Mouse (Mus musculus): ENCODE data around the gene Supt16. TPM values are rescaled to one million over a fixed set of nuclear protein-coding genes. Genes with fewer than 3 reads are reported as not detected.
A peak's percentile ranks its signal among the peaks of the same experiment; 100 is the strongest.

The Supt16 gene
- polyA plus RNA-seq, 1 experiment from 2014 or later: 18.0 TPM

GRCm38 (mm10) chr14:52232249-52232648 lies 35.0 kb upstream of the Supt16 start:
- H3K9me3 ChIP-seq (ENCODE audit: low read length): no peaks in the 10 kb centered on the region
- no peak overlapping the region for H3K27ac ChIP-seq (ENCODE audit: low read depth)
- no peaks in the 10 kb centered on the region for H3K27me3 ChIP-seq (ENCODE audit: insufficient read depth, low read length)
- no peaks in the 10 kb centered on the region for H3K4me1 ChIP-seq (ENCODE audit: insufficient read depth)
- no peak overlapping the region for H3K9ac ChIP-seq (replicated peaks)
- ATAC-seq: no peak
- no peak overlapping the region for H3K4me2 ChIP-seq (ENCODE audit: low read depth, low read length)
- H3K36me3 ChIP-seq (replicated peaks; ENCODE audit: insufficient read depth, low read length): peaks cover 78% of the 10 kb centered on the region
- WGBS (ENCODE audit: insufficient replicate concordance): 81% methylated on average over 6 of the region's 6 CpGs
- DNase-seq: no peak
- TF ChIP-seq CTCF (IDR thresholded peaks at IDR 0.05; ENCODE audit: low read depth) (no peak), EP300 (IDR thresholded peaks at IDR 0.05; ENCODE audit: low read depth) (no peak)
- H3K4me3 ChIP-seq (ENCODE audit: low read depth, low read length): no peak overlapping the region

DNA sequence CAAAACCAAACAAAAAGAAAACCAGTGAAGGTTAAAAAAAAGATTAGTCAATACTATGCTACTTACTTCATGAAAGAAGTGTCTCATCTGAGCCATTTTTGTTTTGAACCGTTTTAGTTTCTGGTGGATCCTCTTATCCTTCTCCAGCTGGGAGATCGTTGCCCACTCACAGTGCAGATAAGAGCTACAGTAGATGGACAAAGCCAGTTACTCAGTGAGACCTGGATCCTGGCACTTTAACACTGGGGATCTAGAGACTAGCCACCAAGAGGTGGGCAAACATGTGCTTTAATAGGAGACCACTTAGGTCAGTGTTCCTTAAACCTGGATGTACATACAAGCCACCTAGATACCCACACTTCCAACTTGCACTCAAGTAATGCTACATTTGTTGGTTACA lies 28.8 kb upstream of the Supt16 start:
- H3K9ac ChIP-seq (replicated peaks): no peak overlapping the region
- DNase-seq (no peak), ATAC-seq (no peak)
- H3K36me3 ChIP-seq (replicated peaks; ENCODE audit: insufficient read depth, low read length): peaks cover 76% of the 10 kb centered on the region
- H3K27me3 ChIP-seq (ENCODE audit: insufficient read depth, low read length): no peaks in the 10 kb centered on the region
- TF ChIP-seq CTCF (IDR thresholded peaks at IDR 0.05; ENCODE audit: low read depth) (no peak), EP300 (IDR thresholded peaks at IDR 0.05; ENCODE audit: low read depth) (0 out of 2 replicates have a peak, but pooled peaks have one; percentile 11)
- 60% methylated on average over 2 of the region's 2 CpGs for WGBS (ENCODE audit: insufficient replicate concordance)
- no peak overlapping the region for H3K4me2 ChIP-seq (ENCODE audit: low read depth, low read length)
- no peak overlapping the region for H3K27ac ChIP-seq (ENCODE audit: low read depth)
- H3K9me3 ChIP-seq (ENCODE audit: low read length): no peaks in the 10 kb centered on the region
- no peak overlapping the region for H3K4me3 ChIP-seq (ENCODE audit: low read depth, low read length)
- no peaks in the 10 kb centered on the region for H3K4me1 ChIP-seq (ENCODE audit: insufficient read depth)

DNA sequence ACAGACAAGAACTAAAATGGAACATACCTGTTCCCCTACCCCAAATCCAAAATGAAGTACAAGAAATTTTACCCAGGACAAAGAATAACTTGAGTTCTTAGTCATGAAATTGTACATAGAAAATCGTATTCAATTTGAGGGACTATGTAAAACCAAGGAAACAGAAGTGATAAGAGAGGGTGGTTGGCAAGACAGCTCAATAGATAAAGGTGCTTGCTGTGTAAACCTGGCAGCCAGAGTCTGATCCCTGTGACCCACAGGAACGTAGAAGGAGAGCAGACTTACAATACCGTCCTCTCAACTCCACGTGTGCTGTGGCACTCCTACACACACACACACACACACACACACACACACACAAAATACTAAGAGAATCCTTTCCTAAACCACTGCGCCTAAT lies 20.0 kb upstream of the Supt16 start:
- Histone ChIP-seq H3K9me3 (ENCODE audit: low read length) (no peaks in the 10 kb centered on the region), H3K9ac (replicated peaks) (no peak overlapping the region), H3K4me3 (ENCODE audit: low read depth, low read length) (no peak overlapping the region), H3K4me2 (ENCODE audit: low read depth, low read length) (no peak overlapping the region), H3K4me1 (ENCODE audit: insufficient read depth) (no peaks in the 10 kb centered on the region), H3K27ac (ENCODE audit: low read depth) (no peak overlapping the region), H3K36me3 (replicated peaks; ENCODE audit: insufficient read depth, low read length) (peaks cover 84% of the 10 kb centered on the region), H3K27me3 (ENCODE audit: insufficient read depth, low read length) (no peaks in the 10 kb centered on the region)
- TF ChIP-seq EP300 (IDR thresholded peaks at IDR 0.05; ENCODE audit: low read depth): no peak
- TF ChIP-seq CTCF (IDR thresholded peaks at IDR 0.05; ENCODE audit: low read depth): no peak
- DNase-seq (no peak), ATAC-seq (no peak)
- WGBS (ENCODE audit: insufficient replicate concordance): 71% methylated on average over 5 of the region's 5 CpGs

DNA sequence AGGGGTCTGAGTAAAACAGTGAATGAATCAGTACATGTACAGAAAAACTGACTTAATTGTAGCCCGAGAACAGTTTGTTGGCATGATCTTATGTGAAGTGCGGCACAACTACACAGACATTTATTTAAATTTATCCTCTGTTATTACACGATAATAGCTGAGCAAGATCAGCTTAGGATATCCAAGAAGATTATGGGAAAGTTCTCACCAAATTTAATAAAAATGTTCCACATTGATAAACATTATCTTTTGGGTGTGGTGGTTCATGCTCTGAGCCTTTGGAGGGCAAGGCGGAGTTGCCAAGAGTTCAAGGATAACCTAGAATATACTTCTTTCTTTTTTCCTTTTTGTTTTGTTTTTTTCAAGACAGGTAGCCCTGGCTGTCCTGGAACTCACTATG lies 2.2 kb upstream of the Supt16 start:
- peaks cover 48% of the 10 kb centered on the region for H3K36me3 ChIP-seq (replicated peaks; ENCODE audit: insufficient read depth, low read length)
- H3K4me1 ChIP-seq (ENCODE audit: insufficient read depth): peaks cover 17% of the 10 kb centered on the region
- peak overlapping the region; percentile 68 for H3K4me2 ChIP-seq (ENCODE audit: low read depth, low read length)
- TF ChIP-seq EP300 (IDR thresholded peaks at IDR 0.05; ENCODE audit: low read depth): no peak; the same call in 1 of the 2 replicates
- no peak for TF ChIP-seq CTCF (IDR thresholded peaks at IDR 0.05; ENCODE audit: low read depth)
- ATAC-seq (no peak), DNase-seq (no peak)
- no peak overlapping the region for H3K27ac ChIP-seq (ENCODE audit: low read depth)
- H3K27me3 ChIP-seq (ENCODE audit: insufficient read depth, low read length): no peaks in the 10 kb centered on the region
- 64% methylated on average over 4 of the region's 4 CpGs for WGBS (ENCODE audit: insufficient replicate concordance)
- no peak overlapping the region for H3K4me3 ChIP-seq (ENCODE audit: low read depth, low read length)
- no peaks in the 10 kb centered on the region for H3K9me3 ChIP-seq (ENCODE audit: low read length)
- H3K9ac ChIP-seq (replicated peaks): no peak overlapping the region

- Histone ChIP-seq H3K27me3 (ENCODE audit: insufficient read depth, low read length) (no peaks in the 10 kb centered on the region), H3K27ac (ENCODE audit: low read depth) (peak overlapping the region; percentile 100), H3K4me1 (ENCODE audit: insufficient read depth) (peaks cover 17% of the 10 kb centered on the region), H3K9me3 (ENCODE audit: low read length) (no peaks in the 10 kb centered on the region), H3K9ac (replicated peaks) (peak overlapping the region; percentile 96), H3K4me2 (ENCODE audit: low read depth, low read length) (peak overlapping the region; percentile 68), H3K36me3 (replicated peaks; ENCODE audit: insufficient read depth, low read length) (peaks cover 40% of the 10 kb centered on the region), H3K4me3 (ENCODE audit: low read depth, low read length) (peak overlapping the region; percentile 89)
- ATAC-seq (no peak), DNase-seq (peak; percentile 26)
- TF ChIP-seq EP300 (IDR thresholded peaks at IDR 0.05; ENCODE audit: low read depth): no peak
- no peak for TF ChIP-seq CTCF (IDR thresholded peaks at IDR 0.05; ENCODE audit: low read depth)
- 22% methylated on average over 3 of the region's 3 CpGs for WGBS (ENCODE audit: insufficient replicate concordance)
These were observed 925 bp upstream of the Supt16 start for GRCm38 (mm10) chr14:52198141-52198540.

- TF ChIP-seq CTCF (IDR thresholded peaks at IDR 0.05; ENCODE audit: low read depth): no peak
- no peak for TF ChIP-seq EP300 (IDR thresholded peaks at IDR 0.05; ENCODE audit: low read depth)
- Histone ChIP-seq H3K4me1 (ENCODE audit: insufficient read depth) (peaks cover 17% of the 10 kb centered on the region), H3K4me3 (ENCODE audit: low read depth, low read length) (peak overlapping the region; percentile 89), H3K27ac (ENCODE audit: low read depth) (peak overlapping the region; percentile 100), H3K27me3 (ENCODE audit: insufficient read depth, low read length) (no peaks in the 10 kb centered on the region), H3K36me3 (replicated peaks; ENCODE audit: insufficient read depth, low read length) (peaks cover 27% of the 10 kb centered on the region), H3K4me2 (ENCODE audit: low read depth, low read length) (peak overlapping the region; percentile 68), H3K9me3 (ENCODE audit: low read length) (no peaks in the 10 kb centered on the region), H3K9ac (replicated peaks) (peak overlapping the region; percentile 96)
- ATAC-seq (peak; percentile 44), DNase-seq (no peak)
- under 1% methylated on average over 56 of the region's 59 CpGs for WGBS (ENCODE audit: insufficient replicate concordance)
These were observed 723 bp downstream of the Supt16 start for GRCm38 (mm10) chr14:52196230-52197155.

Data from liver, postnatal 0 days (tissue).